Mouse (Mus musculus) bone marrow, adult 2 months (tissue): ENCODE results near the gene Gm42372.

Experiments
- CTCF ChIP-seq: fragments of 200-500 bp; IDR thresholded peaks from 2 replicates; pipeline ENCODE4 v1.5.1; 2011; ENCODE audit warnings: low read length, control low read depth; ENCODE audit not compliant: control insufficient read depth, insufficient read depth
- POLR2A ChIP-seq: fragments of 200-500 bp; IDR thresholded peaks from 2 replicates; pipeline ENCODE4 v1.6.1; 2011; ENCODE audit warnings: low read depth, mild to moderate bottlenecking, control low read depth, low read length, borderline replicate concordance; ENCODE audit not compliant: control insufficient read depth

DNA sequence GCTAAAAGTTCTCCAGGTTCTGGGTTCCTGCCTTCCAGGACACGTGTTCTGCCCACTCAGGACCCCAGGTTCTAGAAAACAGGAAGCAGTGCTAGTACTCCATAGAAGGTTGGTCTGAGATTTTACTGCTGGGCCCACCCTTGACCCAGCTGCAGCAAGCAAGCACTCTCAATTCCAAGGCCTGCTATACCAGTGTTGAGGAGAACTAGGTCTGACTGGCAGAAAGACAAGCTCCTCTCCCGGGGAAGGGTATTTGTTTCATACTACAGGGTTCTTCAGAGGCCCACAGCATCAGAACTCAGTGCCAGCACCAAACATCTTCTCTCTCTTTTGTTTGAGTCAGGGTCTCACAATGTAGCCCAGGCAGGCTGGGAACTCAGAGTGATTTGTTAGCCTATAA is 35.0 kb downstream of the Gm42372 start:
- TF ChIP-seq CTCF (no peak), POLR2A (no peak)
